Mouse (Mus musculus) mouse embryonic stem cell (cell line): Measurements from ENCODE around the gene Mlana.

Experiments
- in situ Hi-C, 2 experiments: fragments of 300-500 bp; cut with MboI; formaldehyde crosslinking; loops; 1 replicate in 1 of 2; 3 replicates in 1 of 2; pipeline ENCODE4 v1.14.3; 2019 to 2020; ENCODE audit warnings: low sequenced_read_pairs in 2 of 2, low pct_unique_long_range_greater_than_20kb in 1 of 2, mixed read lengths in 1 of 2; ENCODE audit not compliant: unreplicated experiment in 1 of 2

Mlana gene

DNA sequence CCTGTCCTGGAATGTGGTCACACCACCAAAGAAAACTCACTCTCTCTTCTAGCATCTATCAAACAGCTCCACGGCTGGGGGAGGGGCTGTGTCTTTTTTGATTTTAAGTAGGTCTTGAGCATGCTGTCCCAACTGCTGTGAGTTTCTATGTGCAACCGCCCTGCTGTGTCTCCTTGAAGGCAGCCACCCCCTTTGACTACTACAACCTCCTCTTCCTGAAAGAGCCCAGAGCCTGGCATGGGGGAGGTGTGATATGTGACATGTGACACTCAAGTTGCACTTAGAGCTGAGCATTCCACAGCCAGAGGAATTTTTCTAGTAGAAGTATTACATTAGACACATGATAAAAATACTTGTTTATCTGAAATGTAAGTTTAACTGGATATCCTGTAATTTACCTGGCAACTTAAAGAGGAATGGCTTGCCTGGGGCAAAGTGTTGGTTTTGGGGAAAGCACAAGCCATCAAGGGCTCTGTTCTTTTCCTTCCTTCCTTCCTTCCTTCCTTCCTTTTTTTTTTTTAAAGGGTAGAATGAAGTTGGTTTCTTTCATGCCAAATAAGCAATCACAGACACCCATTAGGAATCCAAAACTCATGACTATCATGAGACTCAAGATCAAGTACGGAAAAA is at the start of gene Mlana:
Mlana (plus strand) TSS at position 580 of the 630 bp plus-strand sequence.
- in situ Hi-C loops = no loop called here

DNA sequence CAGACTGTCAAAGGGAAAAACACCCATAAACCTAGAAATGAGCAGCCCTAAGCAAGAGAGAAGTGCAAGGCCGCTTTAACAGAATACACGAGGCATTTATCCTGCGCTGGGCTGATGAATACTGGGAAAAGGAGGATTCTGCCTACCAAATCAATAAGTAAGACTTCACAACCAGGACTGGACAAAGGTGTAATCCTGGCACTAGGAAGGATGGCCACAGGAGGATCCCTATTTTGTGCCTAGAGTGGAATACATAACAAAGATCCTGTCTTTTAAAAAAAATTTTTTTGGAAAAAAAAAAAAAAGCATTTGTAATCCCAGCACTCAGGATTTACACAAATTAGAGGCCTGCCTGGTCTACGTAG is 49.1 kb upstream of the Mlana start:
- in situ Hi-C loops = no loop called here

- in situ Hi-C loops = no loop called here
Measured at GRCm38 (mm10) chr19:29649683-29650082, 47.9 kb upstream of the Mlana start.

DNA sequence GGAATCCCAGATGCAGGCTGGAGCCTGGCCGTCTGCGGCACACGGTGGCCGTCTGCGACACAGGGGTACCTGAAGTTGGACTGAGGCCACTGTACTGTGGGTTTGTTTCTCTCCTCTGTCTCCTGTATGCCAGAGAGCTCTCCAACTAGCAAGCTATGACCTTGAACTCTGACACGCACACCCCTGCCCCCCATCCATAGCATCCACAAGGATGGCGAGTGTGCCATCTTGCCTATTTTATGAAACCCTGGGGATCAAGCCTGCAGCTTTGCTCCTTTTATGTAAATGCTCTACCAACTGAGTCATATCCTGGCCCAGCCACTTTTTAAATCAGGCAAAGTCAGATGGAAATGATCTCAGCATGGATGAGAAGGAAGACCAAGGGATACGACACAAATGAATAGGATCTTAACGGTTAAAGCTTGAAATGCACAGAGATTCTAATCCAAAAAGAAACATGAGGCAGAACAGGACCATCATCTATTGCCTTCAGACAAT is 43.8 kb upstream of the Mlana start:
- in situ Hi-C loops = no loop called here

DNA sequence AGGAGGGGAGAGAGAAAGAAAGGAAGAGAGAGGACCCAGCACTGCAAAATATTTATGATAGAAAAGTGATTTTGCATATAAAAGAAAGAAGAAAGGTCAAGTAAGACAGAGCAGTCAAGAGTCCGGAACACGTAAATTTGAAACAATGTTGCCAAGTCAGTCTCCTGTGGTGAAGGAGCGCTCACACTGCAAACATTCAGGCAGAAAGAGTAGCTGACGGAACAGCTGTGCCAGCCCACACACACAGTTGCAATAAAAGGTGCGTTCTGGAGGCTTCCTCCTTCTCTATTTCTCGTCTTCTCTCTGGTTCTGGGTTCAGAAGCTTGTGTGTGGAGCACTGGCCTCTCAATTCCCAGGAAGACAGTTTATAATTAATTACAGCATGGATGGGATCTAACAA is 42.5 kb upstream of the Mlana start:
- in situ Hi-C loops = no loop called here

GRCm38 (mm10) chr19:29656029-29656428 is 41.6 kb upstream of the Mlana start:
- in situ Hi-C loops = no loop called here

- in situ Hi-C loops = no loop called here
Measured at GRCm38 (mm10) chr19:29656620-29657019, 41.0 kb upstream of the Mlana start.

- in situ Hi-C loops = no loop called here
Measured at GRCm38 (mm10) chr19:29657033-29657432, 40.6 kb upstream of the Mlana start.

- in situ Hi-C loops = no loop called here
Measured at GRCm38 (mm10) chr19:29657558-29657957, 40.1 kb upstream of the Mlana start.

- in situ Hi-C loops = no loop called here
Measured at GRCm38 (mm10) chr19:29658836-29659235, 38.8 kb upstream of the Mlana start.

DNA sequence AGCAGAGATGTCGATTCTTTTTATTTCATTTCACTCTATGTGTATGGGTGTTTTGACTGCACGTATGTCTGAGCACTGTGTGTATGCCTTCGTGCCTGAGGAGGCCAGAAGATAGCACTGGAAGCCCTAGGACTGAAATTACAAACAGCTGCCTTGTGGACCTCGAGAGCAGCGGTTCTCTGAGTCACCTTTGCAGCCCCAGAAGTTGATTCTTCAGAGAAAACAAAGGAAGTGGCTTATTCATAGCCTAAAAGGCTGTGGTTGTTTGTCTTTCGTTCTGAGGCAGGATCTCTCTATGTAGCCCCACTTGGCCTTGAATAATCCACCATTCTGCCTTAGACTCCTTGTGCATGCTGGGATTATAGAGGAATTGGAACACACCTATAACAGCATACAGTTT is 37.9 kb upstream of the Mlana start:
- in situ Hi-C loops = no loop called here

GRCm38 (mm10) chr19:29660835-29661764 is 36.5 kb upstream of the Mlana start:
- in situ Hi-C loops = no loop called here

GRCm38 (mm10) chr19:29661974-29662580 is 35.5 kb upstream of the Mlana start:
- in situ Hi-C loops = no loop called here

DNA sequence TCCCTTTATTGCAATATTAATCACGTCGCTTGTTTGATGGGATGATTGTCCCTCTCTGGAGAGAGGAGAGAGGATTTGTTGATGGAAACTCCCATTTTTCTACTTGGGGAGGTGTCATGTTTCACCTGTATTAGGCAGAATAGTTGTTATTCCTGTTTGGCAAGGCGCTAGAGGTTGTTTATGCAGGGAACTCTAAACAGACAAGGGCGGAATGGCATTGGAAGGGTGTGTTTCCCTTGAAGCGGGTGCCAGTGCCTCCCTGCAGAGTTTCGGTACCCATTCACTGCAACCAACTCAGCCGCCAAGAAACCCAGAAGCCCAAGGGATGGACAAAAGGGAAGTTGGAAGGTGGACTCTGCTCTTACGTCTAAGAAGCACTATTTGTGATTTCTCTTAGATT is 33.8 kb upstream of the Mlana start:
- in situ Hi-C loops = no loop called here

- in situ Hi-C loops = no loop called here
Measured at GRCm38 (mm10) chr19:29664934-29665333, 32.7 kb upstream of the Mlana start.

- in situ Hi-C loops = no loop called here
Measured at GRCm38 (mm10) chr19:29666164-29666563, 31.5 kb upstream of the Mlana start.

DNA sequence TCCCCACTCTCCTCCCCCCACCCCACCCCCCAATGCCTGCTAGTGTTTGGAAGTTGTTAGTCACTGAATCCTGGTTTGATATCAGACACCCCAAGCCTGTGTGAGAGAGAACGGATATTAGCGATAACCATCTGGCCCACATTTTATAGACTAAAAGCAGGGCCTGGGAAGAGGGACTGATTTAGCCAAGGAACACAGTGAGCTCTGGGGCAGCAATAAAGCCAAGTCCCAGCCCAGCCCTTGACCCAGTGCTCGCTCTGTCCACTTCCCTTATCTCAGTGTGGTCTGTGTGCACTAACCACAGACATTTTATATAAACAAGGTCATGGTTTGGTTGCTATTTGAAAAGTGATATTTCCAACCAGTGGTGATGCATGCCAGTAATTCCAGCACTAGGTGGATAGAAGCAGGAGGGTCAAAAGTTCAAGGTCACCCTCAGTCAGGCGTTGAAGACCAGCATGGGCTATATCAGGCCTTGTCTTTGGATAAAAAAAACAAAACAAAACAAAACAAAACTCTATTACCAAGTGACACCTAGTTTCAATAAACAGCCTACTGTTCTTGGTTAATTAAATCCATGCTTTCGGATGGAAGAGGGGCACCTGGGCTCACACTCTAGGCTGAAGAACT is 30.5 kb upstream of the Mlana start:
- in situ Hi-C loops = no loop called here

- in situ Hi-C loops = no loop called here
Measured at GRCm38 (mm10) chr19:29668135-29668534, 29.5 kb upstream of the Mlana start.

DNA sequence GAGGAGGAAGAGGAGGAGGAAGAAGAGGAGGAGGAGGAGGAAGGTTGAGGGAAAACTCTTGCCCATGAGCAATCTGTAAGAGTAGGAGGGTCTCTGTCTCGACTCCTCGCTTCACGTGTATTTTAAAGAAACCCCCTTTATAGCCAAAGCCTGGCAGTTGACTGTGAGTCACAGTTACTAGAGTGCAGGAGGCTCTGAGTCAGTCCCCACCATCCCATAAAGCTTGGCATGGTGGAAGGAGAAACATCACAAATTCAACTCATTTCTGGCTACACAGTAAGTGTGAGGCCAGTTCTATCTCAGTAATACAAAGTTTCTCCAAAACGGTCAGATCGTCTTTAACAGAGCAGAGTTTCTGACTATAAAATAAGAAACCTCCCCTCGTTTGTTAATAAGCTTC is 27.4 kb upstream of the Mlana start:
- in situ Hi-C loops = no loop called here
